Mouse (Mus musculus) forebrain, embryonic 13.5 days (tissue): ENCODE data around the gene Retreg2. TPM values are rescaled to one million over a fixed set of nuclear protein-coding genes. Genes with fewer than 3 reads are reported as not detected.

Source experiments
- polyA plus RNA-seq: library from polyadenylated mRNA; unstranded; fragments of >200 nt; fragmentation: Nextera tagmentation; extraction: Ambion mirVana; gene quantifications from 2 replicates; pipeline ENCODE4 v1.2.1, GENCODE M21; 2015

Gene Retreg2
- polyA plus RNA-seq, 1 experiment from 2014 or later: 71.8 TPM

Other genes with a start within 250 kb of the Retreg2 start
- gene Cryba2, start 249.6 kb upstream of the Retreg2 start, polyA plus RNA-seq: not detected in 2 replicates
- 0.56 and 0.57 TPM in 2 replicates for gene Cfap65, start 207.2 kb upstream of the Retreg2 start, polyA plus RNA-seq
- 0.20 and 0.21 TPM in 2 replicates for gene Ihh, start 191.1 kb upstream of the Retreg2 start, polyA plus RNA-seq
- 8.4 and 10.6 TPM in 2 replicates for gene Nhej1, start 17.6 kb upstream of the Retreg2 start, polyA plus RNA-seq
- gene Slc23a3, start 8.9 kb upstream of the Retreg2 start, polyA plus RNA-seq: 0.08 TPM in 1 of 2 replicates, not detected in the other
- gene Cnppd1, start 67 bp upstream of the Retreg2 start, polyA plus RNA-seq: 47.1 and 52.8 TPM in 2 replicates
- 33.2 and 37.9 TPM in 2 replicates for gene Zfand2b, start 25.9 kb downstream of the Retreg2 start, polyA plus RNA-seq
- 28.6 and 31.7 TPM in 2 replicates for gene Abcb6, start 37.6 kb downstream of the Retreg2 start, polyA plus RNA-seq
- 22.0 and 23.1 TPM in 2 replicates for gene Ankzf1, start 49.4 kb downstream of the Retreg2 start, polyA plus RNA-seq
- 29.7 and 31.8 TPM in 2 replicates for gene Atg9a, start 49.4 kb downstream of the Retreg2 start, polyA plus RNA-seq
- gene Glb1l, start 68.0 kb downstream of the Retreg2 start, polyA plus RNA-seq: 14.6 and 21.1 TPM in 2 replicates
- 143 and 157 TPM in 2 replicates for gene Stk16, start 68.1 kb downstream of the Retreg2 start, polyA plus RNA-seq
- gene Tuba4a, start 77.1 kb downstream of the Retreg2 start, polyA plus RNA-seq: 15.3 and 16.6 TPM in 2 replicates
- not detected in 2 replicates for gene A630095N17Rik, start 89.3 kb downstream of the Retreg2 start, polyA plus RNA-seq
- 40.0 and 41.7 TPM in 2 replicates for gene Dnajb2, start 93.6 kb downstream of the Retreg2 start, polyA plus RNA-seq
- gene Ptprn, start 121.7 kb downstream of the Retreg2 start, polyA plus RNA-seq: 4.5 and 6.5 TPM in 2 replicates
- 37.0 and 44.1 TPM in 2 replicates for gene Resp18, start 135.6 kb downstream of the Retreg2 start, polyA plus RNA-seq
- 140 and 142 TPM in 2 replicates for gene Dnpep, start 175.2 kb downstream of the Retreg2 start, polyA plus RNA-seq
- gene Des, start 217.6 kb downstream of the Retreg2 start, polyA plus RNA-seq: 0.81 and 1.1 TPM in 2 replicates
- 7.6 and 9.0 TPM in 2 replicates for gene Speg, start 232.5 kb downstream of the Retreg2 start, polyA plus RNA-seq